Comparison of ENCODE assay signal across 9 mouse cellular contexts in genomic region chr1:43141555-43141961, GRCm38 (mm10). TPM values are rescaled to one million over a fixed set of nuclear protein-coding genes. Genes with fewer than 3 reads are reported as not detected.
DNase-seq lines count a peak whose midpoint lies in the region; ATAC-seq and TF ChIP-seq lines count a peak whose summit lies in the region.
"Had no signal": no experiment of that assay in that cellular context is flagged by ENCODE, and none has a peak within 500 bp of the region (broad histone marks: within the 10 kb centered on the region; RNA-seq: fewer than 3 reads in every experiment).

No protein-coding gene starts in this region.

- H3K27me3 ChIP-seq in lung, postnatal 0 days (replicated peaks; ENCODE audit: insufficient read depth, low read length), result no peaks in the 10 kb centered on the region
- H3K27me3 ChIP-seq: kidney, embryonic 15.5 days had no signal

- 41% methylated on average over 11 of the region's 11 CpGs for WGBS in lung, postnatal 0 days

- ATAC-seq in lung, postnatal 0 days, result no peak
- no peak for ATAC-seq in monocyte, adult 5-6 weeks (replicated peaks; ENCODE audit: insufficient number of reproducible peaks, low FRiP score, low TSS enrichment, poor library complexity, severe bottlenecking)

- peak; percentile 39 to 69 for DNase-seq in gastrocnemius, postnatal 4 days (ENCODE audit: low spot score in 2 of 2)
- DNase-seq in gastrocnemius, adult 18-20 months (ENCODE audit: low spot score), result no peak
- peak; percentile 18 for DNase-seq in lung, postnatal 0 days (ENCODE audit: low spot score)
- DNase-seq in lung, postnatal 25 days (ENCODE audit: low spot score), result no peak
- peak; percentile 21 for DNase-seq in ZHBTc4 (ENCODE audit: low read depth, low spot score)
- no peak for DNase-seq in spleen, postnatal 4 days (ENCODE audit: low spot score in 2 of 2)

- no peak for TF ChIP-seq CTCF in lung, postnatal 0 days (IDR thresholded peaks at IDR 0.05)
- TF ChIP-seq CTCF in embryonic fibroblast, embryonic 13.5 days (IDR thresholded peaks at IDR 0.05; ENCODE audit: borderline replicate concordance, insufficient read depth, low read length), result no peak

- no peaks in the 10 kb centered on the region for H3K9me3 ChIP-seq in lung, postnatal 0 days (ENCODE audit: low read length)
- H3K9me3 ChIP-seq: kidney, embryonic 15.5 days had no signal

- H3K4me3 ChIP-seq in lung, postnatal 0 days (ENCODE audit: low read depth, low read length), result no peak overlapping the region
- H3K4me3 ChIP-seq in embryonic fibroblast, embryonic 13.5 days (ENCODE audit: insufficient read depth, low read length), result no peak overlapping the region
- H3K4me3 ChIP-seq: kidney, embryonic 15.5 days had no signal

- no peak for TF ChIP-seq POLR2A in embryonic fibroblast, embryonic 13.5 days (IDR thresholded peaks at IDR 0.05; ENCODE audit: low read depth, low read length)

- H3K4me2 ChIP-seq in lung, postnatal 0 days (replicated peaks; ENCODE audit: low read depth, low read length), result no peak overlapping the region
- H3K4me2 ChIP-seq: kidney, embryonic 15.5 days had no signal

- H3K27ac ChIP-seq in lung, postnatal 0 days (ENCODE audit: low read length), result no peak overlapping the region
- H3K27ac ChIP-seq in embryonic fibroblast, embryonic 13.5 days (ENCODE audit: insufficient read depth, low read length), result peak overlapping the region; percentile 83
- H3K27ac ChIP-seq: kidney, embryonic 15.5 days had no signal

- H3K4me1 ChIP-seq in lung, postnatal 0 days (ENCODE audit: insufficient read depth, low read depth, low read length), result no peaks in the 10 kb centered on the region
- peaks cover 31% of the 10 kb centered on the region for H3K4me1 ChIP-seq in embryonic fibroblast, embryonic 13.5 days (ENCODE audit: control insufficient read depth, insufficient read depth, low read length)

- no peaks in the 10 kb centered on the region for H3K36me3 ChIP-seq in lung, postnatal 0 days (ENCODE audit: insufficient read depth, low read length)

- TF ChIP-seq EP300 in lung, postnatal 0 days (IDR thresholded peaks at IDR 0.05), result no peak

- no peak overlapping the region for H3K9ac ChIP-seq in lung, postnatal 0 days (replicated peaks; ENCODE audit: low read depth)
- H3K9ac ChIP-seq: kidney, embryonic 15.5 days had no signal

RNA-seq across cellular contexts. Expression of gene AI597479, which starts 43.0 kb away (rescaled TPM):
- total RNA-seq in gastrocnemius, postnatal 4 days (2021), result 10 to 100 TPM; 15.4 to 15.9 TPM
- 10 to 100 TPM; 16.1 to 18.8 TPM for total RNA-seq in gastrocnemius, adult 18-20 months (2021)
- polyA plus RNA-seq in lung, postnatal 0 days (2015; fragmentation: Nextera tagmentation; extraction: Ambion mirVana), result 16.3 and 17.6 TPM in 2 replicates
- polyA plus RNA-seq in embryonic fibroblast, embryonic 13.5 days (2011; ENCODE audit: insufficient read length, low read depth, missing spikeins), result 16.7 and 18.9 TPM in 2 replicates
- 10.1 to 14.1 TPM (median 11.9 TPM) in 3 replicates for total RNA-seq in monocyte, adult 5-6 weeks (2017)

RNA-seq across cellular contexts. Expression of gene Tgfbrap1, which starts 43.1 kb away (rescaled TPM):
- 10 to 100 TPM; 15.2 to 17.0 TPM for total RNA-seq in gastrocnemius, postnatal 4 days (2021)
- 10 to 100 TPM; 13.4 TPM for total RNA-seq in gastrocnemius, adult 18-20 months (2021)
- polyA plus RNA-seq in lung, postnatal 0 days (2015; fragmentation: Nextera tagmentation; extraction: Ambion mirVana), result 7.7 and 8.4 TPM in 2 replicates
- 15.1 and 15.5 TPM in 2 replicates for polyA plus RNA-seq in embryonic fibroblast, embryonic 13.5 days (2011; ENCODE audit: insufficient read length, low read depth, missing spikeins)
- 15.7 to 28.4 TPM (median 25.9 TPM) in 3 replicates for total RNA-seq in monocyte, adult 5-6 weeks (2017)

RNA-seq across cellular contexts. Expression of gene Fhl2, which starts 55.2 kb away (rescaled TPM):
- total RNA-seq in gastrocnemius, postnatal 4 days (2021), result 10 to 100 TPM; 28.0 to 33.3 TPM
- 1 to 10 TPM; 4.4 to 6.7 TPM for total RNA-seq in gastrocnemius, adult 18-20 months (2021)
- 21.0 and 22.3 TPM in 2 replicates for polyA plus RNA-seq in lung, postnatal 0 days (2015; fragmentation: Nextera tagmentation; extraction: Ambion mirVana)
- polyA plus RNA-seq in embryonic fibroblast, embryonic 13.5 days (2011; ENCODE audit: insufficient read length, low read depth, missing spikeins), result 92.1 and 137 TPM in 2 replicates
- 8.1 to 18.7 TPM (median 13.8 TPM) in 3 replicates for total RNA-seq in monocyte, adult 5-6 weeks (2017)

Comparison
In these comparisons a context has a peak if more than half of its experiments do, and no peak if none do; other contexts are left out.
1. DNase-seq: peak in gastrocnemius, postnatal 4 days (2 of 2), lung, postnatal 0 days (single experiment) and ZHBTc4 (single experiment); none in gastrocnemius, adult 18-20 months (single experiment), lung, postnatal 25 days (single experiment) and spleen, postnatal 4 days (0 of 2).